In genomic region chr17:24320826-24321225, GRCm38 (mm10) we compare ENCODE assay signal across 26 mouse cellular contexts. TPM values are rescaled to one million over a fixed set of nuclear protein-coding genes. Genes with fewer than 3 reads are reported as not detected.
DNase-seq lines count a peak whose midpoint lies in the region; ATAC-seq and TF ChIP-seq lines count a peak whose summit lies in the region.
"Had no signal": no experiment of that assay in that cellular context is flagged by ENCODE, and none has a peak within 500 bp of the region (broad histone marks: within the 10 kb centered on the region; RNA-seq: fewer than 3 reads in every experiment).

No protein-coding gene starts in this region.

- peak; percentile 16 for DNase-seq in hindbrain, postnatal 0 days (ENCODE audit: low spot score)
- peak; percentile 50 for DNase-seq in right cerebral cortex, adult 18-20 months
- DNase-seq in right cerebral cortex, postnatal 4 days: no peak
- DNase-seq in left cerebral cortex, postnatal 14 days (ENCODE audit: low spot score in 2 of 2): peak; percentile 13 to 15
- peak; percentile 7 to 9 for DNase-seq in right cerebral cortex, postnatal 36 days (ENCODE audit: low spot score in 2 of 2)
- no peak for DNase-seq in urinary bladder, postnatal 14 days (ENCODE audit: low spot score)
- DNase-seq: adrenal gland, adult 8-10 months; cerebellum, adult 8-10 months; gastrocnemius, postnatal 14 days; heart, adult 11 months; heart, postnatal 14 days; kidney, adult 18-20 months; lung, embryonic 14.5 days had no signal

- no peak for ATAC-seq in hindbrain, postnatal 0 days
- no peak for ATAC-seq in hindbrain, embryonic 12.5 days (ENCODE audit: low FRiP score)
- ATAC-seq in intestine, postnatal 0 days: no peak
- ATAC-seq: forebrain, embryonic 16.5 days had no signal

- no peaks in the 10 kb centered on the region for H3K27me3 ChIP-seq in hindbrain, postnatal 0 days (ENCODE audit: insufficient read depth, low read length)
- no peaks in the 10 kb centered on the region for H3K27me3 ChIP-seq in hindbrain, embryonic 12.5 days
- no peaks in the 10 kb centered on the region for H3K27me3 ChIP-seq in intestine, postnatal 0 days (replicated peaks; ENCODE audit: control insufficient read depth, insufficient read depth, low read length)
- H3K27me3 ChIP-seq: embryonic facial prominence, embryonic 15.5 days; heart, embryonic 13.5 days; limb, embryonic 15.5 days; midbrain, embryonic 12.5 days had no signal

- H3K9me3 ChIP-seq in hindbrain, postnatal 0 days (ENCODE audit: low read length): no peaks in the 10 kb centered on the region; the same call in 1 of the 2 replicates
- 0 out of 2 replicates have a peak, but pooled peaks cover 11% of the 10 kb centered on the region for H3K9me3 ChIP-seq in hindbrain, embryonic 12.5 days (replicated peaks)
- no peaks in the 10 kb centered on the region for H3K9me3 ChIP-seq in intestine, postnatal 0 days (ENCODE audit: control insufficient read depth)
- H3K9me3 ChIP-seq: embryonic facial prominence, embryonic 15.5 days; limb, embryonic 15.5 days had no signal

- H3K4me3 ChIP-seq in hindbrain, postnatal 0 days (ENCODE audit: low read length): no peak overlapping the region
- no peak overlapping the region for H3K4me3 ChIP-seq in hindbrain, embryonic 12.5 days
- H3K4me3 ChIP-seq in intestine, postnatal 0 days (ENCODE audit: low read depth, low read length): no peak overlapping the region
- H3K4me3 ChIP-seq: embryonic facial prominence, embryonic 15.5 days; heart, embryonic 13.5 days; limb, embryonic 15.5 days; midbrain, embryonic 12.5 days had no signal

- 78% methylated on average over 3 of the region's 3 CpGs for WGBS in hindbrain, postnatal 0 days
- 90% methylated on average over 3 of the region's 3 CpGs for WGBS in hindbrain, embryonic 12.5 days
- 81% methylated on average over 3 of the region's 3 CpGs for whole genome bisulfite sequencing in intestine, postnatal 0 days

- H3K27ac ChIP-seq in hindbrain, postnatal 0 days: no peak overlapping the region
- no peak overlapping the region for H3K27ac ChIP-seq in hindbrain, embryonic 12.5 days
- H3K27ac ChIP-seq in intestine, postnatal 0 days (ENCODE audit: low read depth, low read length): no peak overlapping the region
- H3K27ac ChIP-seq: embryonic facial prominence, embryonic 15.5 days; heart, embryonic 13.5 days; kidney, postnatal 0 days; limb, embryonic 15.5 days; liver, embryonic 14.5 days; midbrain, embryonic 12.5 days; stomach, postnatal 0 days had no signal

- no peaks in the 10 kb centered on the region for H3K4me1 ChIP-seq in hindbrain, postnatal 0 days (ENCODE audit: insufficient read depth, low read length)
- no peaks in the 10 kb centered on the region for H3K4me1 ChIP-seq in hindbrain, embryonic 12.5 days
- H3K4me1 ChIP-seq in intestine, postnatal 0 days (replicated peaks; ENCODE audit: control insufficient read depth, insufficient read depth, low read length): no peaks in the 10 kb centered on the region
- H3K4me1 ChIP-seq: embryonic facial prominence, embryonic 15.5 days; heart, embryonic 13.5 days; limb, embryonic 15.5 days; midbrain, embryonic 12.5 days had no signal

- no peak overlapping the region for H3K4me2 ChIP-seq in hindbrain, postnatal 0 days (ENCODE audit: low read depth, low read length)
- no peak overlapping the region for H3K4me2 ChIP-seq in hindbrain, embryonic 12.5 days (replicated peaks)
- H3K4me2 ChIP-seq in intestine, postnatal 0 days (replicated peaks; ENCODE audit: low read depth): no peak overlapping the region
- H3K4me2 ChIP-seq: embryonic facial prominence, embryonic 15.5 days; heart, embryonic 13.5 days; limb, embryonic 15.5 days; lung, embryonic 14.5 days; midbrain, embryonic 12.5 days had no signal

- no peak for TF ChIP-seq CTCF in hindbrain, postnatal 0 days (IDR thresholded peaks at IDR 0.05; ENCODE audit: low read depth)
- TF ChIP-seq CTCF in intestine, postnatal 0 days (IDR thresholded peaks at IDR 0.05; ENCODE audit: low read depth): no peak

- H3K9ac ChIP-seq in hindbrain, postnatal 0 days (replicated peaks; ENCODE audit: low read length): no peak overlapping the region
- H3K9ac ChIP-seq in hindbrain, embryonic 12.5 days: no peak overlapping the region
- no peak overlapping the region for H3K9ac ChIP-seq in intestine, postnatal 0 days (ENCODE audit: low read depth, low read length)
- H3K9ac ChIP-seq: embryonic facial prominence, embryonic 15.5 days; heart, embryonic 13.5 days; limb, embryonic 15.5 days; liver, embryonic 14.5 days; lung, embryonic 14.5 days; midbrain, embryonic 12.5 days had no signal

- H3K36me3 ChIP-seq in hindbrain, postnatal 0 days (ENCODE audit: insufficient read depth, low read length): no peaks in the 10 kb centered on the region
- no peaks in the 10 kb centered on the region for H3K36me3 ChIP-seq in hindbrain, embryonic 12.5 days
- no peaks in the 10 kb centered on the region for H3K36me3 ChIP-seq in intestine, postnatal 0 days (ENCODE audit: control insufficient read depth, insufficient read depth)
- H3K36me3 ChIP-seq: embryonic facial prominence, embryonic 15.5 days; heart, embryonic 13.5 days; limb, embryonic 15.5 days; midbrain, embryonic 12.5 days had no signal

- intact Hi-C loops in left cerebral cortex, postnatal 14 days (cut with DNase I): no loop called here

RNA-seq across cellular contexts. Expression of gene Abca17, which starts 30.0 kb away (rescaled TPM):
- 0.90 and 1.5 TPM in 2 replicates for total RNA-seq in hindbrain, postnatal 0 days (2014; rRNA removed)
- 1.0 and 1.2 TPM in 2 replicates for polyA plus RNA-seq in hindbrain, postnatal 0 days (2015; fragmentation: Nextera tagmentation; extraction: Ambion mirVana)
- polyA plus RNA-seq in hindbrain, embryonic 12.5 days (2016; fragmentation: Nextera tagmentation; extraction: Ambion mirVana): 0.15 and 0.16 TPM in 2 replicates
- 1 to 10 TPM in 1 of 2 experiments, under 1 TPM in 1; 0.77 to 1.3 TPM for total RNA-seq in left cerebral cortex, postnatal 14 days (2021)
- not detected in 2 replicates for polyA plus RNA-seq in intestine, postnatal 0 days (2015; fragmentation: Nextera tagmentation; extraction: Ambion mirVana)
- total RNA-seq: heart, postnatal 14 days; monocyte, adult 5-6 weeks had no signal
- polyA plus RNA-seq: C2C12; embryonic facial prominence, embryonic 15.5 days; hindbrain, embryonic 11.5 days; kidney, postnatal 0 days; limb, embryonic 15.5 days; lung, embryonic 14.5 days; midbrain, embryonic 12.5 days; stomach, postnatal 0 days had no signal

RNA-seq across cellular contexts. Expression of gene Abca3, which starts 30.9 kb away (rescaled TPM):
- 98.9 and 102 TPM in 2 replicates for total RNA-seq in hindbrain, postnatal 0 days (2014; rRNA removed)
- 26.1 and 27.3 TPM in 2 replicates for polyA plus RNA-seq in hindbrain, postnatal 0 days (2015; fragmentation: Nextera tagmentation; extraction: Ambion mirVana)
- 21.4 and 21.7 TPM in 2 replicates for polyA plus RNA-seq in hindbrain, embryonic 12.5 days (2016; fragmentation: Nextera tagmentation; extraction: Ambion mirVana)
- 100 to 1,000 TPM; 111 to 118 TPM for total RNA-seq in left cerebral cortex, postnatal 14 days (2021)
- polyA plus RNA-seq in intestine, postnatal 0 days (2015; fragmentation: Nextera tagmentation; extraction: Ambion mirVana): 11.3 and 12.7 TPM in 2 replicates

Comparison
In these comparisons a context has a peak if more than half of its experiments do, and no peak if none do; other contexts are left out.
1. DNase-seq: peak in hindbrain, postnatal 0 days (single experiment), right cerebral cortex, adult 18-20 months (single experiment), left cerebral cortex, postnatal 14 days (2 of 2) and right cerebral cortex, postnatal 36 days (2 of 2); none in right cerebral cortex, postnatal 4 days (single experiment) and urinary bladder, postnatal 14 days (single experiment).